Mouse (Mus musculus) small intestine, adult 2 months (tissue): ENCODE results near the gene Cacna1a.

Source experiments
- CTCF ChIP-seq: fragments of 200-500 bp; IDR thresholded peaks from 2 replicates; pipeline ENCODE4 v1.5.1; 2012; ENCODE audit warnings: low read depth, mild to moderate bottlenecking, control low read depth, inconsistent platforms, low read length, moderate library complexity, mixed read lengths; ENCODE audit not compliant: insufficient replicate concordance, insufficient read length; ENCODE audit errors: extremely low read depth
- POLR2A ChIP-seq: fragments of 200-500 bp; IDR thresholded peaks from 2 replicates; pipeline ENCODE4 v1.6.1; 2012; ENCODE audit warnings: low read depth, mild to moderate bottlenecking, control low read depth, inconsistent platforms, low read length, moderate library complexity

DNA sequence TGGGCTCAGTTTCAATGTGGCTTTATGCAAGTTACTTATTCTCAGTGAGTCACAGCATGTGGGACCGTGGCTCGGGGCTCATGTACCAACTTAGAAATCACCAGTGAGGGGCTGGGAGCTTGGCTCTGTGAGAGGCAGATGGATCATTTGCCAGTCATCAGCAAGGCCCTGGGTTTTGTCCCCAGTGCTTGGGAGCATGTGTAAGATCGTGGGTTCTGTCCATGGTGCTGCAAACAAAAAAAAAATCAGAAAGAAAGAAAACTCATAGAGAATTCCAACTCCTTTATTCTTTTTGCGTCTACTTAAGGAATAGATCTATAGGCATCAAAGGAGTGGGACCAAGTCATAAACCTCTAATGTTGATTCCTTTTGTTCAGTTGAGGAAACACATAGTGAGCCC, 80.8 kb downstream of the Cacna1a start:
- no peak for TF ChIP-seq CTCF
- TF ChIP-seq POLR2A, result no peak
